Mouse (Mus musculus) frontal cortex, postnatal 10 days (tissue): ENCODE measurements around the gene Trim33.

ENCODE experiments used
- DNase-seq, 2 experiments: peaks; one replicate each; pipeline ENCODE4 v3.0.0; 2022; ENCODE audit warnings: low spot score in 2 of 2, mixed read lengths in 1 of 2

Gene Trim33

GRCm38 (mm10) chr3:103400807-103401206, 121.7 kb downstream of the Trim33 start:
- no peak for DNase-seq

- DNase-seq = peak; percentile 58 to 63
Measured at GRCm38 (mm10) chr3:103401342-103402098, 122.4 kb downstream of the Trim33 start.

GRCm38 (mm10) chr3:103402212-103402611, 123.1 kb downstream of the Trim33 start:
- DNase-seq = no peak

- no peak for DNase-seq
Measured at GRCm38 (mm10) chr3:103405135-103405534, 126.0 kb downstream of the Trim33 start.

- no peak for DNase-seq
Measured at GRCm38 (mm10) chr3:103405871-103406765, 127.0 kb downstream of the Trim33 start.
